Mouse (Mus musculus) hindbrain, embryonic 12.5 days (tissue): ENCODE data around the gene Dusp22. TPM values are rescaled to one million over a fixed set of nuclear protein-coding genes. Genes with fewer than 3 reads are reported as not detected.

Source experiments
- ATAC-seq: fragments of 200-750 bp; cut with Nextera tagmentation; 2 replicates; pipeline ENCODE4 v1.8.0; 2017; ENCODE audit warnings: moderate TSS enrichment; ENCODE audit not compliant: low FRiP score
- H3K27ac ChIP-seq: fragments of 300-500 bp; sonication (generic); 2 replicates; pipeline ENCODE4 v1.5.1; 2016; ENCODE audit warnings: mild to moderate bottlenecking
- H3K27me3 ChIP-seq: fragments of 300-500 bp; sonication (generic); 2 replicates; pipeline ENCODE4 v1.6.1; 2016; ENCODE audit warnings: mild to moderate bottlenecking
- H3K36me3 ChIP-seq: fragments of 300-500 bp; sonication (generic); 2 replicates; pipeline ENCODE4 v1.6.1; 2016; ENCODE audit warnings: mild to moderate bottlenecking
- H3K4me1 ChIP-seq: fragments of 300-500 bp; sonication (generic); 2 replicates; pipeline ENCODE4 v1.6.1; 2016
- H3K4me2 ChIP-seq: fragments of 300-500 bp; sonication (generic); replicated peaks from 2 replicates; pipeline ENCODE4 v1.6.1; 2016; ENCODE audit warnings: mild to moderate bottlenecking
- H3K4me3 ChIP-seq: fragments of 300-500 bp; sonication (generic); 2 replicates; pipeline ENCODE4 v1.5.1; 2016; ENCODE audit warnings: mild to moderate bottlenecking
- H3K9ac ChIP-seq: fragments of 300-500 bp; sonication (generic); 2 replicates; pipeline ENCODE4 v1.6.1; 2016; ENCODE audit warnings: mild to moderate bottlenecking, moderate library complexity
- H3K9me3 ChIP-seq: fragments of 300-500 bp; sonication (generic); replicated peaks from 2 replicates; pipeline ENCODE4 v1.6.1; 2016; ENCODE audit warnings: mild to moderate bottlenecking
- WGBS: fragments of 180-500 bp; shearing (Covaris S2); methylation state at CpG from one replicate; pipeline ENCODE4 v1.1.7; 2016; 5-methylcytosine and 5-hydroxymethylcytosine counted together
- polyA plus RNA-seq: library from polyadenylated mRNA; unstranded; fragments of >200 nt; fragmentation: Nextera tagmentation; extraction: Ambion mirVana; gene quantifications from 2 replicates; pipeline ENCODE4 v1.2.1, GENCODE M21; 2016

Gene Dusp22
- polyA plus RNA-seq, 1 experiment from 2014 or later, result 20.4 TPM

DNA sequence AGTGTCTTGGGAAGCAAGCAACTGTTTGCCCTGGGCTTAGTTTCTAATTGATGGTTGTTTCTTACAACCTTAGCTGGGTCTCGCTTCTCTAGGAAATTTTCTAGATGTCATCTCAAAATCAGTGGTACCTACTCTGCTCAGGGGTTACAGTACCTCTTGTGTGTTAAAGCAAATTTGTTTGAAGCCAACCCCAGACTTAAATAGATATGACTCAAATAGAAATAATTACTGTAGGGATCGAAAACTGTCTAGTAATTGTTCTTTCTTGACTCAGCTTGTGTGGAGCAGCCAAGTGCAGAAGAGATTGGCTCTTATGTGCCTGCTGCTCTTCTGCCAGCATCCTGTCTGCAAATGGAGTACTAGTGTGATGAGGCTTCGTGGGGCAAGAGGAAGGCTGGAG is 22.5 kb downstream of the Dusp22 start:
- H3K4me1 ChIP-seq, result no peaks in the 10 kb centered on the region
- WGBS, result 91% methylated on average over 3 of the region's 3 CpGs
- H3K36me3 ChIP-seq, result 0 out of 2 replicates have a peak, but pooled peaks cover 2% of the 10 kb centered on the region
- H3K27ac ChIP-seq, result no peak overlapping the region
- H3K4me2 ChIP-seq, result no peak overlapping the region
- H3K9me3 ChIP-seq, result no peaks in the 10 kb centered on the region
- H3K27me3 ChIP-seq, result no peaks in the 10 kb centered on the region
- no peak overlapping the region for H3K9ac ChIP-seq
- no peak for ATAC-seq
- H3K4me3 ChIP-seq, result no peak overlapping the region

DNA sequence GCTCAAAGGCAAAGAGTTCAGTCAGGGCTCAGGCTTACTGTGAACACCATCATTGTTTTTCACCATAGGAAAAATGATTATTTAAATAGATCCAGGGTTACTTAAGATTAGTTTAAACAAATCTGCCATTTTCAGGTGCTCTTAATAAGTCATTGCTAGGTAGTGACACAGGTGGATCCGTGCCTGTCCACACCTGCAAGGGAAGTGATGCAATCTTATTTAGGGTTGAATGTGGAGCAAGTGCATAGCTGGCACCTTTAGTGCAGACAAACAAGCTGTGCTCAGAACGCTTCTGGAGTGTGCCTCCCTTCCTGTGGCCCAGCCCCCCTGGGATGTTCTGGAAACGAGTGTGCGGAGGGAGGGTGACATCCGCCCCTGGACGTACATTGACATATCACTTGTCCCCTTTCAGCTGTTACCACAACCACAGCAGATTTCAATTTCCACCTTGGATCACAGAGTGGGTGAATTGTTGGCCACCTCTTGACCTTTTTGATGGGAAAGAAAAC is 24.9 kb downstream of the Dusp22 start:
- Histone ChIP-seq H3K27ac (no peak overlapping the region), H3K27me3 (no peaks in the 10 kb centered on the region), H3K9ac (no peak overlapping the region), H3K4me1 (no peaks in the 10 kb centered on the region), H3K4me2 (no peak overlapping the region), H3K9me3 (no peaks in the 10 kb centered on the region), H3K4me3 (no peak overlapping the region), H3K36me3 (0 out of 2 replicates have a peak, but pooled peaks cover 2% of the 10 kb centered on the region)
- ATAC-seq, result no peak
- WGBS, result 58% methylated on average over 6 of the region's 6 CpGs

DNA sequence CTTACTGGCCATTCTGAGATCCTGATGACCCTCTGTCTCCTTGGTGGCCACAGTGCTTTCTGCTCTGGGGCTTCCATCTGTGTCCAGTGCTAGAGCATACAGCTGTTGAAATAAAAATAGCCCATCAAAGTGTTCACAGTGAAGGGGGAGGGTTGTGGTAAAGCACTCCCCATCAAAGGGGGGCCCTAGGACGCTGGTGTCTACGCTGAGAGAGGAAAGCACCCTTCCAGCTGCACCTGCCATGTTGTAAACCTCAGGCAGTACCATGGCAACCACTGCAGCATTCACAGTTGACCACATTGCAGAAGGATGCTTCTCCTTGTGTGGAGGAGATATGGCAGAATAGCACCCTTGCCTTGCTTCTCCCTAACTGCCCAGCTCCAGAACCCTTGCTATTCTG is 26.2 kb downstream of the Dusp22 start:
- 88% methylated on average over 2 of the region's 2 CpGs for WGBS

DNA sequence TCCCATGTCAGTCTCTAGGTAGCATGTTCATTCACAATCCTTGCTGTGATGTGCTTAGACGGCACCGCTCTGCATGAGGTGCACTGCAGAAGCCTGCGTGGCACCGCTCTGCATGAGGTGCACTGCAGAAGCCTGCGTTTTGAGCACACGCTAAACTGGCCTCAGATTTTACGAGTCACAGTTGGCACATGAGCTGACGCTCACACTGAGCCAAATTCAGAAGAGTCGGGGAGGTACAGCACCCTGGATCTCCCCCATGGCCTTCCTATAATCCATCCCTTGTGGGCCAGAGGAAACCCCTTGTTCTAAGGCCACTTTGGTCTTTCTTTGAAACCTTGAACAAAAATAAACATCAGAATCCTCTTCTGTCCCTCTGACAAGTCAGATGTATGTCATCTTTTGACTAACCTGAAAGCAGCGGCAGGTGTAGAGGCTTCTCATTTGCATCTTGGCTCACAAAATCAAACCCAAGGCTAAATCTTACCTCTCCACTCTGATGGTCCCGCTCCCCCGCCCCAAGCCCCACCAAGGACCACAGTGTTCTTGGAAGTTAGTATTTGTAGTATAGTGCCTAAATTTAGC is 28.3 kb downstream of the Dusp22 start:
- no peak overlapping the region for H3K27ac ChIP-seq
- H3K9me3 ChIP-seq, result no peaks in the 10 kb centered on the region
- H3K27me3 ChIP-seq, result no peaks in the 10 kb centered on the region
- H3K4me2 ChIP-seq, result no peak overlapping the region
- no peak for ATAC-seq
- no peaks in the 10 kb centered on the region for H3K4me1 ChIP-seq
- H3K4me3 ChIP-seq, result no peak overlapping the region
- H3K9ac ChIP-seq, result no peak overlapping the region
- no peaks in the 10 kb centered on the region for H3K36me3 ChIP-seq
- WGBS, result 90% methylated on average over 12 of the region's 12 CpGs

More for the DNA sequence above, 26.2 kb downstream of the Dusp22 start:
- Histone ChIP-seq H3K4me1 (no peaks in the 10 kb centered on the region), H3K9me3 (no peaks in the 10 kb centered on the region), H3K36me3 (0 out of 2 replicates have a peak, but pooled peaks cover 2% of the 10 kb centered on the region), H3K27ac (no peak overlapping the region), H3K27me3 (no peaks in the 10 kb centered on the region), H3K4me3 (no peak overlapping the region), H3K9ac (no peak overlapping the region), H3K4me2 (no peak overlapping the region)
- ATAC-seq, result no peak

DNA sequence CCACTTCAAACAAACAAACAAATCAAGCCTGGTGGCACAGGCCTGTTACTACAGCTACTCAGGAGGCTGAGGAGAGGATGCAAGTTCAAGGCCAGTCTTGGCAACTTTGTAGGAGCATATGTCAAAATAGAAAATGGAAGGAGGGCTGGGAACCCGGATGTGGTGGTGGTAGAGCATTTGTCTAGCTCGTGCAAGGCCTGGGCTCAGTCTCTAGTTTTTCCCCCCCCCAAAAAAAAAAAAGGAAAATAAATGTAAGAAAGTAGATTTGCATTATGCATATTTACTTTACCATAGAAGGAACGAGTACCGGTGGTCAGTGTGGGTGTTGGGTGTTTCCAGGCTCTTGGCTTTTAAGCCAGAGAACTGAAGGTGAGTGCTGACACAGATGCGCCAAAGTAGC is 29.7 kb downstream of the Dusp22 start:
- no peak overlapping the region for H3K4me2 ChIP-seq
- H3K4me3 ChIP-seq, result no peak overlapping the region
- H3K27me3 ChIP-seq, result no peaks in the 10 kb centered on the region
- H3K36me3 ChIP-seq, result no peaks in the 10 kb centered on the region
- no peaks in the 10 kb centered on the region for H3K9me3 ChIP-seq
- no peaks in the 10 kb centered on the region for H3K4me1 ChIP-seq
- ATAC-seq, result no peak
- no peak overlapping the region for H3K9ac ChIP-seq
- 96% methylated on average over 5 of the region's 5 CpGs for WGBS
- H3K27ac ChIP-seq, result no peak overlapping the region

DNA sequence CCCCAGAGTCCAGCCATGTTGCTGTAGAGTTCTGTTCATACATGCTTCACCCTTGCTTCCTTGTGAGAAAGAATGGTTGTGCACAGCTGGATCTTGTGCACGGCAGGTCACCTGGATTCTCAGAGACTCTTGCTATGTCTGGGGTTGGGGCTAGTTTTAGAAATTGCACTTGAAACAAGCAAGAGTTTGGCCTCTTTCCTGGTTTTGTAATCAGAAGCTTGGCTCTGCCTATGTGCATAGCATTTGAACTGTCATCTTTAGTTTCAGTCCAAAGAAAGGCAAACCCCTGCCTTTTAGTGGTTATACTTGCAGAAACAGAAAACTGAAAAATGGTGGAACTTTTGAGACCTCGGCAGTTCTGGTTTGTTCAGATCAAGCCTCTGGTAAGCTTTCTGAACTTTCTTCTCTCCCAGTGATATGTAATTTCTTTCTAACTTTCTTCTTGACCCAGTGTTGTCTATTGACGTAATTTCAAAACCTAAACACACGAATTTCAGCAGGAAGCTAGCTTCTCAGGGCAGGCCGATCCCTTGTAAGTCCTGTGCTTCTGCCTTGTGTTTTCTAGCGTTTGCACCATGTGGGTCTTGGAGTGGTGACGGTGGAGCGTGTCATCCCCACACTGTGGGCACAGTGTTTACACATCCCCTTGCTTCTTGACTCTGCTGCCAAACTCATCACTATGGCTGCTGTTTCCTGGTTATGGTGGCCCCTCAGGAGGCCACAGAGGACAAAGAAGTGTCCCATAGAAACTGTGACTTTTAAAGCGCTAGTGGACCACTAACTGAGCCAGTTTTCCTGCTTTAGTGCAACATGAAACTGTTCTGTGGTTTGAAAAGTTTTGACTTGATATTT is 31.9 kb downstream of the Dusp22 start:
- 87% methylated on average over 9 of the region's 9 CpGs for WGBS
- Histone ChIP-seq H3K27ac (no peak overlapping the region), H3K9ac (no peak overlapping the region), H3K4me2 (no peak overlapping the region), H3K4me3 (no peak overlapping the region), H3K4me1 (no peaks in the 10 kb centered on the region), H3K9me3 (no peaks in the 10 kb centered on the region), H3K36me3 (no peaks in the 10 kb centered on the region), H3K27me3 (no peaks in the 10 kb centered on the region)
- no peak for ATAC-seq

DNA sequence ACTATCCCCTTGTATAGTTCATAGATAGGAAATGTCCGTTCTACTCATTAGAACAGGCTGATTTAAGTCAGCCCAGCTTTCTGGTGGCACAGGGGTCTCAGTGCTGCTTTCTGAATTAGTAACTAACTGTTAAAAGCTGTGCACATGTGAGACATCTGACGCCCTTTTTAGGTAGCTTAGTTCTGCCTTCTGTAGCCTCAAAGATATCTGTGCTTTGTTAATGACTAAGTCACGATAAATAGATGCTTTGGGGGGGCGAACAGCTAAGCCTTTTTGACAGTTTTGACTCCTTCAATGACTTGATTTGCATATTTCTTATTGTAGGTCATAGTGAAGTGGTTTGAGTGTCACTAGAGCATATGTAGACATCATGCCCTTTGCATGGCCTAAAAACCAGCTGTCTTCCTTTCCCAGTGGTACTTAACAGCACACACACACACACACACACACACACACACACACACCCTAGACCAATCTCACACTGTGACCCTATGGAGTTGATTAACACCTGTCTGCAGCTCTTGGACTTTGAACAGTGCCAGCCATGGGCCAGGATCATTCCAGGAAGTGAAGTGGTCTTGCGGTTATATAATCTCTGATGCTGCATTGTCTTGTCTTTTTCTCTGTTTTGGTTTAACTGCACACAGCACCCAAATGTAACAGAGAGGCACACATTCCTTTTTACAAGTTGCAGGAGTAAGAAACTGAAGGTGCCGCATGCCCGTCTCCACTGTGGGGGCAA is 33.0 kb downstream of the Dusp22 start:
- Histone ChIP-seq H3K27me3 (no peaks in the 10 kb centered on the region), H3K9me3 (no peaks in the 10 kb centered on the region), H3K27ac (no peak overlapping the region), H3K4me2 (no peak overlapping the region), H3K9ac (no peak overlapping the region), H3K4me3 (no peak overlapping the region), H3K4me1 (no peaks in the 10 kb centered on the region), H3K36me3 (no peaks in the 10 kb centered on the region)
- 90% methylated on average over 7 of the region's 7 CpGs for WGBS
- no peak for ATAC-seq

DNA sequence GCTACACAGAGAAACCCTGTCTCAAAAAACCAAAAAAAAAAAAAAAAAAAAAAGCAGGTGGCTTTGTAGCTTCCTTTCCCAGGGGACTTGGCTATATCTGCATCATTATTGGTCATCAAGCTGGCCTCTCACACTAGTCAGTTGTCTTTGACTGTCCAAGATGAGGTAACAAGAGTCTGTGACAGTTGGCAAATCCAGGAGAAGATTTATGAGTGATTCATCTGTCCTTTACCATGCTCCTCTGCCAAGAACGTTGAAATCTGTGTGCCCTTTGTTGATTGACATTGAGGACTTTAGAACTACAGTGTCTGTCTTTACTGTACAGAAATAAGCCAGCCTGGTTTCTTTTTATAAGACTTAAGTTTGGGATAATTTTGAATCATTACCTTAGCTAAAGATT is 35.4 kb downstream of the Dusp22 start:
- Histone ChIP-seq H3K27me3 (no peaks in the 10 kb centered on the region), H3K4me3 (no peak overlapping the region), H3K27ac (no peak overlapping the region), H3K36me3 (no peaks in the 10 kb centered on the region), H3K4me1 (no peaks in the 10 kb centered on the region), H3K9ac (no peak overlapping the region), H3K4me2 (no peak overlapping the region), H3K9me3 (no peaks in the 10 kb centered on the region)
- 75% methylated on average over 1 of the region's 1 CpGs for WGBS
- ATAC-seq, result no peak

DNA sequence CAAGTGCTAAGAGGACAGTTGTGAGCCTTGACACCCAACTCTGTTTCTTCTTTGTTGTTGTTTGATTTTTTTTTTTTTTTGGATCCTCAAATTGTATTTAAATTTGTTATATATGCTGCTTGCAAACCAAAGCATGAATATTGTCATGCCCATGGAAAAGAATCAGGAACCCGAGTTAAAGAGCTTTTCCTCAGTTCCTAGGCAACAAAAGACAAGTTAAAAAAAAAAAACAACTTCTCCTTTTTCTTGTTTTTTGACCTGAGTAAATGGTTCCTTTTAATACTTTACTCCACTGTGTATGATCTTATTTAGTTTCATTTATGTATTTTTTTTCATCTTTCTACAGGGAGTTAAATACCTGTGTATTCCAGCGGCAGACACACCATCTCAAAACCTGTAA is 36.1 kb downstream of the Dusp22 start:
- no peak overlapping the region for H3K4me2 ChIP-seq
- no peaks in the 10 kb centered on the region for H3K4me1 ChIP-seq
- H3K4me3 ChIP-seq, result no peak overlapping the region
- H3K9ac ChIP-seq, result no peak overlapping the region
- no peak overlapping the region for H3K27ac ChIP-seq
- H3K27me3 ChIP-seq, result no peaks in the 10 kb centered on the region
- no peaks in the 10 kb centered on the region for H3K9me3 ChIP-seq
- no peaks in the 10 kb centered on the region for H3K36me3 ChIP-seq
- 86% methylated on average over 2 of the region's 2 CpGs for WGBS
- ATAC-seq, result no peak

DNA sequence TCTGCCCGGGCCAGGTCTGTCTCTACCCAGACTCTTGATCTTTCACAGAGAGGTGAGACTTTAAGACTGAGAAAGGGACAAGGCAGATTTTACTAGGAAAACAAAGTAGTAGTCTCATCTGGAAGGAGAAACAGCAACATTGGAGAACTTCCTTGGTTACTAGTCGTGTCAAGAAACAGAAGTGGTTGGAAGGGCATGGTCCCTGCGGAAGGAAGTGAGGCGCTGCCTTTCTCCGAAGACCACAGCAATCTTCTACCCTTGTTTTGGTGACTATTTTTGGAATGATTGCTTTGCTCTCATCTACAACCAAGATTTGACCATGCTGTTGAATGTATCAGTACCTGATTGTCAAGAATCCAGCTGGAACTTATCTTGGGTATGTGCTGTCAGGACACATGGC is 38.1 kb downstream of the Dusp22 start:
- H3K27ac ChIP-seq, result no peak overlapping the region
- H3K36me3 ChIP-seq, result no peaks in the 10 kb centered on the region
- H3K9me3 ChIP-seq, result no peaks in the 10 kb centered on the region
- no peaks in the 10 kb centered on the region for H3K4me1 ChIP-seq
- H3K4me3 ChIP-seq, result no peak overlapping the region
- no peak overlapping the region for H3K4me2 ChIP-seq
- no peak overlapping the region for H3K9ac ChIP-seq
- 94% methylated on average over 5 of the region's 5 CpGs for WGBS
- no peaks in the 10 kb centered on the region for H3K27me3 ChIP-seq
- ATAC-seq, result no peak

DNA sequence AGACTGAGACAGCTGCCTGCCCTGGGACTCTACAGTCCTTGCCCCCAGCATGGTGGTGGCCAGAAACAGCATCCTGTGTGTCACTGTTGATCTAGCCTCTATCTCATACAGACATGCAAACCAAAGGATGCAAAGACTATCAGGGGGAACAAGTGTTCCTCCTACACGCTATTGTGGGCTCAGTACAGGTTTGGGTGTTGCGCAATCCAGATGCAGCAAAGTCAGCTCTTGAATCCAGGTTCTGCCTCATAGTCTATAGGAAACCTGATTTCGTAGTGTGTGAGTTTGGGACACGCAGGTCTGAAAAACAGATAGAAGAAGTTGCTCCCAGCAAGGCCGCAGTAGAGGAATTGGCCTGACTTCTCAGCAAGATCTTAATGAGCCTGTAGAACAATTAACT is 42.9 kb downstream of the Dusp22 start:
- no peaks in the 10 kb centered on the region for H3K36me3 ChIP-seq
- no peak for ATAC-seq
- H3K4me1 ChIP-seq, result no peaks in the 10 kb centered on the region
- no peaks in the 10 kb centered on the region for H3K9me3 ChIP-seq
- no peak overlapping the region for H3K4me2 ChIP-seq
- H3K27ac ChIP-seq, result no peak overlapping the region
- no peak overlapping the region for H3K9ac ChIP-seq
- no peaks in the 10 kb centered on the region for H3K27me3 ChIP-seq
- no peak overlapping the region for H3K4me3 ChIP-seq
- 92% methylated on average over 5 of the region's 5 CpGs for WGBS

DNA sequence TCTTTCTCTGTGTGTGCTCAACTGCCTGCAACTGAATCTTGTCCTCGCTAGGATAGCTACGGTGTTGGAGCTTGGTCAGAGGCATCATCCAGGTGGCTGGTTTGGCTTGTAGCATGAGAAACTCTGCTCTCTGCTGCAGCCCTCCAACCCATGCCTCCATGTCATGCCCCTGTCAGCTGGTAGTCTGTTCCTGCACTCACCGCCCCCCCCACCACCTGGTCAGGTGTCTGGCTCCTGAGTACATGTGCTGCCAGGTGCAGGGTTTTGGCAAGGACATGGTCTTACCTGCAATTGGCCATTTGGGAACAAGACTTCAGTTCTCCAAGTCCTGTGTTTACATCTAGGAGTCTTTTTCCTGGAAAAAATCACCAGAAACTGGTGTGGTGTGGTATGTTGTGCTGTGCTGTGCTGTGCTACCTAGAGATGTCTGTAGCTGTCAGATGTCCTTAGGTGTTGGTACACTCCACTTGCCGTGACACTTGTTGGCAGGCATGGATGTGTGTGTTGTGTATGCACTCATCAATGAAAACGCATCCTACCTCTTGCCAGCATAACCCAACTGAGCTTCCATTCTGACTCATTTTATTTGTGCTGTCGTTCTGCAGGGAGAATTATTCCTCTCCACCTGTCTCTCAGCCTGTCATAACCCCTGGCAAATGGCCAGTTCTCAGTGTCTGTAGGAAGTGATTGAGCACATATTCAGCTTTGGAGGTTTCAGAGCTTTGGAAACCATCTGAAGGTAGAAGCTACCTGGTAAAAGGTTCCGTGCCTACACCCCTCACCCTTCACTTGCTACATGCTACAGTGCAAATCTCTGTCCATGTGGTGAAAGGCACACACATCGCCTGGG is 44.7 kb downstream of the Dusp22 start:
- Histone ChIP-seq H3K4me2 (no peak overlapping the region), H3K36me3 (no peaks in the 10 kb centered on the region; the same call in 1 of the 2 replicates), H3K4me1 (no peaks in the 10 kb centered on the region), H3K27ac (no peak overlapping the region), H3K9me3 (no peaks in the 10 kb centered on the region), H3K9ac (no peak overlapping the region), H3K27me3 (no peaks in the 10 kb centered on the region), H3K4me3 (no peak overlapping the region)
- ATAC-seq, result no peak
- 90% methylated on average over 8 of the region's 8 CpGs for WGBS
